Mouse (Mus musculus): ENCODE results near the gene Pth2. TPM values are rescaled to one million over a fixed set of nuclear protein-coding genes. Genes with fewer than 3 reads are reported as not detected.
"Not testable (repeated sequence)": the region's sequence is repeated elsewhere in the genome, so short reads cannot be mapped to it uniquely, and the experiment has no call there.

Gene Pth2
- polyA plus RNA-seq, 2 experiments: not detected

GRCm38 (mm10) chr7:45166950-45167401 is 13.8 kb upstream of the Pth2 start:
- 22% methylated on average over 10 of the region's 10 CpGs for WGBS
- H3K4me1 ChIP-seq (ENCODE audit: control insufficient read depth, insufficient read depth, low read length): 0 out of 2 replicates have a peak, but pooled peaks cover 4% of the 10 kb centered on the region

GRCm38 (mm10) chr7:45167761-45168445 is 12.9 kb upstream of the Pth2 start:
- Histone ChIP-seq H3K4me2 (replicated peaks; ENCODE audit: low read depth, low read length, severe bottlenecking) (no peak overlapping the region), H3K27ac (replicated peaks; ENCODE audit: low read depth, low read length) (no peak overlapping the region), H3K4me3 (replicated peaks; ENCODE audit: low read length) (no peak overlapping the region), H3K36me3 (ENCODE audit: control insufficient read depth, insufficient read depth, low read length) (no peaks in the 10 kb centered on the region), H3K4me1 (ENCODE audit: control insufficient read depth, insufficient read depth, low read length) (0 out of 2 replicates have a peak, but pooled peaks cover 4% of the 10 kb centered on the region), H3K27me3 (ENCODE audit: control insufficient read depth, insufficient read depth, low read length) (peaks cover 70% of the 10 kb centered on the region), H3K9ac (ENCODE audit: low read depth, low read length, severe bottlenecking) (no peak overlapping the region), H3K9me3 (ENCODE audit: control insufficient read depth, low read length) (peaks cover 19% of the 10 kb centered on the region)
- ATAC-seq (ENCODE audit: low FRiP score, low read depth): no peak
- no peak for DNase-seq (ENCODE audit: low spot score)
- WGBS: 3% methylated on average over 19 of the region's 19 CpGs
- no peak for TF ChIP-seq POLR2A (IDR thresholded peaks at IDR 0.05; ENCODE audit: borderline replicate concordance, extremely low read depth, insufficient read depth, insufficient read length)

More at GRCm38 (mm10) chr7:45166950-45167401, 13.8 kb upstream of the Pth2 start:
- no peak overlapping the region for H3K9ac ChIP-seq (ENCODE audit: low read depth, low read length, severe bottlenecking)
- H3K4me3 ChIP-seq (replicated peaks; ENCODE audit: low read length): no peak overlapping the region
- H3K4me2 ChIP-seq (replicated peaks; ENCODE audit: low read depth, low read length, severe bottlenecking): no peak overlapping the region
- no peak for DNase-seq (ENCODE audit: low spot score)
- no peak overlapping the region for H3K27ac ChIP-seq (replicated peaks; ENCODE audit: low read depth, low read length)
- TF ChIP-seq POLR2A (IDR thresholded peaks at IDR 0.05; ENCODE audit: borderline replicate concordance, extremely low read depth, insufficient read depth, insufficient read length): no peak
- no peaks in the 10 kb centered on the region for H3K36me3 ChIP-seq (ENCODE audit: control insufficient read depth, insufficient read depth, low read length)
- H3K9me3 ChIP-seq (ENCODE audit: control insufficient read depth, low read length): peaks cover 19% of the 10 kb centered on the region
- no peak for ATAC-seq (ENCODE audit: low FRiP score, low read depth)
- peaks cover 76% of the 10 kb centered on the region for H3K27me3 ChIP-seq (ENCODE audit: control insufficient read depth, insufficient read depth, low read length)

GRCm38 (mm10) chr7:45168656-45169055 is 12.1 kb upstream of the Pth2 start:
- H3K9ac ChIP-seq (ENCODE audit: low read depth, low read length, severe bottlenecking): no peak overlapping the region
- no peak overlapping the region for H3K4me2 ChIP-seq (replicated peaks; ENCODE audit: low read depth, low read length, severe bottlenecking)
- no peak for TF ChIP-seq POLR2A (IDR thresholded peaks at IDR 0.05; ENCODE audit: borderline replicate concordance, extremely low read depth, insufficient read depth, insufficient read length)
- H3K4me3 ChIP-seq (replicated peaks; ENCODE audit: low read length): no peak overlapping the region
- DNase-seq (ENCODE audit: low spot score) (no peak), ATAC-seq (ENCODE audit: low FRiP score, low read depth) (no peak)
- H3K27ac ChIP-seq (replicated peaks; ENCODE audit: low read depth, low read length): no peak overlapping the region
- 0 out of 2 replicates have a peak, but pooled peaks cover 4% of the 10 kb centered on the region for H3K4me1 ChIP-seq (ENCODE audit: control insufficient read depth, insufficient read depth, low read length)
- H3K36me3 ChIP-seq (ENCODE audit: control insufficient read depth, insufficient read depth, low read length): no peaks in the 10 kb centered on the region
- H3K9me3 ChIP-seq (ENCODE audit: control insufficient read depth, low read length): peaks cover 19% of the 10 kb centered on the region
- WGBS: 8% methylated on average over 24 of the region's 24 CpGs
- peaks cover 63% of the 10 kb centered on the region for H3K27me3 ChIP-seq (ENCODE audit: control insufficient read depth, insufficient read depth, low read length)

- WGBS: 98% methylated on average over 3 of the region's 3 CpGs
- H3K4me2 ChIP-seq (replicated peaks; ENCODE audit: low read depth, low read length, severe bottlenecking): no peak overlapping the region
- peaks cover 19% of the 10 kb centered on the region for H3K9me3 ChIP-seq (ENCODE audit: control insufficient read depth, low read length)
- no peak for TF ChIP-seq POLR2A (IDR thresholded peaks at IDR 0.05; ENCODE audit: borderline replicate concordance, extremely low read depth, insufficient read depth, insufficient read length)
- H3K27ac ChIP-seq (replicated peaks; ENCODE audit: low read depth, low read length): no peak overlapping the region
- no peak overlapping the region for H3K9ac ChIP-seq (ENCODE audit: low read depth, low read length, severe bottlenecking)
- no peak for DNase-seq (ENCODE audit: low spot score)
- H3K4me1 ChIP-seq (ENCODE audit: control insufficient read depth, insufficient read depth, low read length): no peaks in the 10 kb centered on the region
- H3K36me3 ChIP-seq (ENCODE audit: control insufficient read depth, insufficient read depth, low read length): no peaks in the 10 kb centered on the region
- no peak for ATAC-seq (ENCODE audit: low FRiP score, low read depth)
- H3K27me3 ChIP-seq (ENCODE audit: control insufficient read depth, insufficient read depth, low read length): peaks cover 62% of the 10 kb centered on the region
- no peak overlapping the region for H3K4me3 ChIP-seq (replicated peaks; ENCODE audit: low read length)
Observed at GRCm38 (mm10) chr7:45169495-45169894, 11.3 kb upstream of the Pth2 start.

- H3K4me1 ChIP-seq (ENCODE audit: control insufficient read depth, insufficient read depth, low read length): no peaks in the 10 kb centered on the region
- H3K9ac ChIP-seq (ENCODE audit: low read depth, low read length, severe bottlenecking): no peak overlapping the region
- no peak overlapping the region for H3K4me2 ChIP-seq (replicated peaks; ENCODE audit: low read depth, low read length, severe bottlenecking)
- no peak overlapping the region for H3K4me3 ChIP-seq (replicated peaks; ENCODE audit: low read length)
- TF ChIP-seq POLR2A (IDR thresholded peaks at IDR 0.05; ENCODE audit: borderline replicate concordance, extremely low read depth, insufficient read depth, insufficient read length): no peak
- ATAC-seq (ENCODE audit: low FRiP score, low read depth): no peak
- DNase-seq (ENCODE audit: low spot score): no peak
- peaks cover 63% of the 10 kb centered on the region for H3K27me3 ChIP-seq (ENCODE audit: control insufficient read depth, insufficient read depth, low read length)
- H3K36me3 ChIP-seq (ENCODE audit: control insufficient read depth, insufficient read depth, low read length): no peaks in the 10 kb centered on the region
- no peak overlapping the region for H3K27ac ChIP-seq (replicated peaks; ENCODE audit: low read depth, low read length)
- peaks cover 19% of the 10 kb centered on the region for H3K9me3 ChIP-seq (ENCODE audit: control insufficient read depth, low read length)
- WGBS: 65% methylated on average over 7 of the region's 7 CpGs
Observed at GRCm38 (mm10) chr7:45172974-45173373, 7.8 kb upstream of the Pth2 start.

- Histone ChIP-seq H3K27me3 (ENCODE audit: control insufficient read depth, insufficient read depth, low read length) (peaks cover 63% of the 10 kb centered on the region), H3K9me3 (ENCODE audit: control insufficient read depth, low read length) (peaks cover 19% of the 10 kb centered on the region)
- 67% methylated on average over 1 of the region's 1 CpGs for whole genome bisulfite sequencing
- DNase-seq (ENCODE audit: low spot score); H3K4me1 ChIP-seq (ENCODE audit: control insufficient read depth, insufficient read depth, low read length); H3K4me3 ChIP-seq (replicated peaks; ENCODE audit: low read length); H3K9ac ChIP-seq (ENCODE audit: low read depth, low read length, severe bottlenecking); H3K36me3 ChIP-seq (ENCODE audit: control insufficient read depth, insufficient read depth, low read length); H3K27ac ChIP-seq (replicated peaks; ENCODE audit: low read depth, low read length); H3K4me2 ChIP-seq (replicated peaks; ENCODE audit: low read depth, low read length, severe bottlenecking); ATAC-seq (ENCODE audit: low FRiP score, low read depth): not testable (repeated sequence)
Observed at GRCm38 (mm10) chr7:45173772-45174171, 7.0 kb upstream of the Pth2 start.

All from limb, embryonic 14.5 days (tissue).